Mouse (Mus musculus): ENCODE measurements at regions not wholly inside any gene's neighbourhood (a gene's known extent, or its start where the extent isn't known, plus 50 kb on each side); places are given as distances from the start of the nearest gene placed in this dataset.

GRCm38 (mm10) chr7:66479321-66479720, 52.0 kb upstream of the Aldh1a3 start:
- H3K36me3 ChIP-seq = no peaks in the 10 kb centered on the region
- H3K9me3 ChIP-seq = no peaks in the 10 kb centered on the region
- peaks cover 25% of the 10 kb centered on the region for H3K4me1 ChIP-seq (replicated peaks)
- 93% methylated on average over 4 of the region's 4 CpGs for WGBS
- H3K4me3 ChIP-seq = no peak overlapping the region
- peaks cover 3% of the 10 kb centered on the region; the same call in 1 of the 2 replicates for H3K27me3 ChIP-seq (ENCODE audit: insufficient read depth, poor library complexity, severe bottlenecking)
- H3K27ac ChIP-seq = no peak overlapping the region
- DNase-seq (ENCODE audit: low spot score) = no peak

GRCm38 (mm10) chr7:66478106-66478505, 50.8 kb upstream of the Aldh1a3 start:
- DNase-seq (ENCODE audit: low spot score) = no peak
- WGBS = 90% methylated on average over 7 of the region's 7 CpGs
- Histone ChIP-seq H3K36me3 (no peaks in the 10 kb centered on the region), H3K27me3 (ENCODE audit: insufficient read depth, poor library complexity, severe bottlenecking) (peaks cover 3% of the 10 kb centered on the region; the same call in 1 of the 2 replicates), H3K4me1 (replicated peaks) (peaks cover 25% of the 10 kb centered on the region), H3K4me3 (no peak overlapping the region), H3K9me3 (no peaks in the 10 kb centered on the region), H3K27ac (no peak overlapping the region)

GRCm38 (mm10) chr7:66477475-66477874, 50.2 kb upstream of the Aldh1a3 start:
- Histone ChIP-seq H3K27me3 (ENCODE audit: insufficient read depth, poor library complexity, severe bottlenecking) (peaks cover 3% of the 10 kb centered on the region; the same call in 1 of the 2 replicates), H3K36me3 (no peaks in the 10 kb centered on the region), H3K9me3 (no peaks in the 10 kb centered on the region), H3K27ac (0 out of 2 replicates have a peak overlapping the region, but pooled peaks have one; percentile 8), H3K4me3 (no peak overlapping the region), H3K4me1 (replicated peaks) (peaks cover 25% of the 10 kb centered on the region)
- WGBS = 74% methylated on average over 5 of the region's 5 CpGs
- DNase-seq (ENCODE audit: low spot score) = no peak
